Mouse (Mus musculus) intestine, postnatal 0 days (tissue): ENCODE measurements at regions not wholly inside any gene's neighbourhood (a gene's known extent, or its start where the extent isn't known, plus 50 kb on each side); places are given as distances from the start of the nearest gene placed in this dataset.
"Not testable (repeated sequence)": the region's sequence is repeated elsewhere in the genome, so short reads cannot be mapped to it uniquely, and the experiment has no call there.

Experiments
- ATAC-seq: fragments of 200-750 bp; cut with Nextera tagmentation; 2 replicates; pipeline ENCODE4 v1.8.0; 2017; ENCODE audit warnings: mild to moderate bottlenecking, moderate TSS enrichment, moderate library complexity
- H3K27ac ChIP-seq: fragments of 300-500 bp; sonication (generic); 2 replicates; pipeline ENCODE4 v1.5.1; 2014; ENCODE audit warnings: mild to moderate bottlenecking, low read depth, low read length, moderate library complexity
- H3K27me3 ChIP-seq: fragments of 300-500 bp; sonication (generic); replicated peaks from 2 replicates; pipeline ENCODE4 v1.6.1; 2014; ENCODE audit warnings: low read length, mixed read lengths; ENCODE audit not compliant: control insufficient read depth, insufficient read depth
- H3K36me3 ChIP-seq: fragments of 300-500 bp; sonication (generic); 2 replicates; pipeline ENCODE4 v1.6.1; 2014; ENCODE audit warnings: mild to moderate bottlenecking, moderate library complexity; ENCODE audit not compliant: control insufficient read depth, insufficient read depth
- H3K4me1 ChIP-seq: fragments of 300-500 bp; sonication (generic); replicated peaks from 2 replicates; pipeline ENCODE4 v1.6.1; 2014; ENCODE audit warnings: antibody characterized with exemption, low read length, mixed read lengths; ENCODE audit not compliant: control insufficient read depth, insufficient read depth
- H3K4me2 ChIP-seq: fragments of 300-500 bp; sonication (generic); replicated peaks from 2 replicates; pipeline ENCODE4 v1.6.1; 2014; ENCODE audit warnings: low read depth, mild to moderate bottlenecking, moderate library complexity
- H3K4me3 ChIP-seq: fragments of 300-500 bp; sonication (generic); 2 replicates; pipeline ENCODE4 v1.5.1; 2014; ENCODE audit warnings: low read depth, low read length
- H3K9ac ChIP-seq: fragments of 300-500 bp; sonication (generic); 2 replicates; pipeline ENCODE4 v1.6.1; 2014; ENCODE audit warnings: mild to moderate bottlenecking, low read depth, low read length
- H3K9me3 ChIP-seq: fragments of 300-500 bp; sonication (generic); 2 replicates; pipeline ENCODE4 v1.6.1; 2016; ENCODE audit warnings: mixed run types; ENCODE audit not compliant: control insufficient read depth
- CTCF ChIP-seq: sonication (generic); IDR thresholded peaks from 2 replicates; pipeline ENCODE4 v1.5.1; 2016; ENCODE audit warnings: low read depth, mild to moderate bottlenecking, control low read depth, antibody characterized with exemption, moderate library complexity
- WGBS: fragments of 180-500 bp; shearing (Covaris S2); extraction: QIAGEN DNeasy Blood & Tissue Kit; methylation state at CpG from one replicate; pipeline ENCODE4 v1.1.7; 2014; 5-methylcytosine and 5-hydroxymethylcytosine counted together

DNA sequence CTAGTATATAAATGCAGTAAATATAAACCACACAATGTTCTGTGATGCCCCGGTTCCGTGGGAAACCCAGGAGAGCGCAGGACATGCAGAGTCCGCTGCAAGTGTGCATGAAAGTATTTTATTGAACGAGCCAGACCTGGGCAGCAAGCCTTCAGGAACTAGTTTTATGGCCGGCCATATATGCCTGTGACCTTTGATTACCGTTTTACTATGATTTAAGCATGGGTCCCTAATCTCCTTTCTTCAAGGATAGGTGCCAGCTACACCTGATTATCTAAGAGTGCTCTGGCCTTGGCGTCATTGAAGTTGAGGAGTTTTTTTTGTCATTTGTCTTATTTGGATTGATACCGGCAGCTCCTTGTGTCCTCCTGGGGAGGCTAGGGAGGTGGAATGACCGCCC is 730.9 kb upstream of the Ins1 start:
- Histone ChIP-seq H3K4me1 (0 out of 2 replicates have a peak, but pooled peaks cover 8% of the 10 kb centered on the region), H3K9me3 (no peaks in the 10 kb centered on the region), H3K9ac (no peak overlapping the region), H3K36me3 (no peaks in the 10 kb centered on the region), H3K27ac (no peak overlapping the region), H3K4me3 (no peak overlapping the region), H3K4me2 (peak overlapping the region; percentile 27), H3K27me3 (no peaks in the 10 kb centered on the region)
- ATAC-seq: peak; percentile 83
- WGBS: 26% methylated on average over 10 of the region's 10 CpGs
- TF ChIP-seq CTCF: no peak

DNA sequence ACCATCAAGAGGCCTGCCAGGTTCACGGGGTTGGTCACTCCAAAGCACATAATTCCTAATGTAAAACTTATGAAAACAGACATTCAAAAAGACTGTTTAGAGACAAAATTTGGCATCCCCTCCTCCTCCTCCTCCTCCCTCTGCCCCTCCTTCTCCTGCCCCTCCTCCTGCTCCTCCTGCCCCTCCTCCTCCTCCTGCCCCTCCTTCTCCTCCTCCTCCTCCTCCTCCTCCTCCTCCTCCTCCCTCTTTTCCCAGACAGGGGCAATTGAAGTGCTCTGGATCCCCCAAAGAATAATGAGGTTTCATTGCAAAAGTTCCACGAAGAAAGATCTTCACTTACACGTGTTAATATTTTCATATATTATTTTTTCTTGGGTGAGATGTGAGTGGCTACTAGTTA is 729.7 kb upstream of the Ins1 start:
- Histone ChIP-seq H3K4me1 (0 out of 2 replicates have a peak, but pooled peaks cover 8% of the 10 kb centered on the region), H3K9me3 (no peaks in the 10 kb centered on the region), H3K36me3 (no peaks in the 10 kb centered on the region), H3K27me3 (no peaks in the 10 kb centered on the region), H3K4me3 (no peak overlapping the region), H3K4me2 (no peak overlapping the region), H3K9ac (no peak overlapping the region), H3K27ac (no peak overlapping the region)
- ATAC-seq: no peak
- TF ChIP-seq CTCF: no peak
- 82% methylated on average over 3 of the region's 3 CpGs for WGBS

DNA sequence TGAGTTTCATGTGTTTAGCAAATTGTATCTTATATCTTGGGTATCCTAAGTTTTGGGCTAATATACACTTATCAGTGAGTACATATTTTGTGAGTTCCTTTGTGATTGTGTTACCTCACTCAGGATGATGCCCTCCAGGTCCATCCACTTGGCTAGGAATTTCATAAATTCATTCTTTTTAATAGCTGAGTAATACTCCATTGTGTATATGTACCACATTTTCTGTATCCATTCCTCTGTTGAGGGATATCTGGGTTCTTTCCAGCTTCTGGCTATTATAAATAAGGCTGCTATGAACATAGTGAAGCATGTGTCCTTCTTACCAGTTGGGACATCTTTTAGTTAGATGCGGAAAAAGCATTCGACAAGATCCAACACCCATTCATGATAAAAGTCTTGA is 712.1 kb upstream of the Ins1 start:
- not testable (repeated sequence) for H3K4me1 ChIP-seq, H3K9ac ChIP-seq, H3K36me3 ChIP-seq, H3K4me2 ChIP-seq, H3K4me3 ChIP-seq, ATAC-seq, H3K27ac ChIP-seq, H3K27me3 ChIP-seq, H3K9me3 ChIP-seq
- 97% methylated on average over 2 of the region's 2 CpGs for WGBS

DNA sequence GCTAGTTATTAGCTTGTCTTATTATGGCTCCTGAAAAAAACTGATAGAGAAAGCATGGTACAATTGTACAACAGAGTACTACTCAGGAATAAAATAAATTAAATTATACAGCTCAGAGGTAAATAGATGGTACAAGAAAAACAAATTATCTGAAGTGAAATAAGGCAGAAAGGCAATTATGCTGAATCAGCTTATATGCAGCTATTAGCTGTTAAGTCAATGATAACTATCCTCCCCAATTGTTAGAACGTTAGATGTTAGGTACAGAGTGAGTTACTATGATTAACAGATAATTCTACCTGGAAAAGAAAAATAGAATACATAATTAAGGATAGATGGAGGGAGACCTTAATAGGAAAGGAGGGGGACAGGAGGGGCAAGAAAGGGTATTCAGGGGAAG is 696.0 kb upstream of the Ins1 start:
- Histone ChIP-seq H3K4me3 (no peak overlapping the region), H3K27ac (no peak overlapping the region), H3K4me2 (no peak overlapping the region), H3K4me1 (no peaks in the 10 kb centered on the region), H3K27me3 (no peaks in the 10 kb centered on the region), H3K9me3 (no peaks in the 10 kb centered on the region), H3K9ac (no peak overlapping the region), H3K36me3 (no peaks in the 10 kb centered on the region)
- WGBS: 65% methylated on average over 1 of the region's 1 CpGs
- TF ChIP-seq CTCF: no peak
- ATAC-seq: no peak
